In the genomic region with DNA sequence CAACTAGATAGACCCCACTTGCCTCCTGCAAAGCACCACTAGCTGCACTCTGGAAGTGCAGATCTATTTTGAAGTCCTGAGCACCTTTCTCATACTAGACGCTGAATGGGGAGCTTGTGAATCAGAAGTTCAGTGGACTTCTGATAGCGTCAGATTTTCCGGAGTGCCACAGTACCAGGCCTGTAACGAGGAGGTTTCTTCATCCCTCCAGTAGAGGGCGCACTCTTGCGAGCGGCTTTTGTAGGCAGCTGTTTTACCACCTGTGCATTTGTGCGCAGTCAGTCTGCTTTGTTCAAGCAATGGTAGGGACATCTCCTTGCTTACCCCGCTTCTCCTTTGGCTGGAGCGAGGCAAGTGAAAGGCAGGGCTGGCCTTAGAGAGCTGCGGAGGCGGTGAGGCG, we compare ENCODE assay signal across 10 mouse cellular contexts. TPM values are rescaled to one million over a fixed set of nuclear protein-coding genes. Genes with fewer than 3 reads are reported as not detected.
A peak's percentile ranks its signal among the peaks of the same experiment; 100 is the strongest.
DNase-seq lines count a peak whose midpoint lies in the region; ATAC-seq and TF ChIP-seq lines count a peak whose summit lies in the region.
"Had no signal": no experiment of that assay in that cellular context is flagged by ENCODE, and none has a peak within 500 bp of the region (broad histone marks: within the 10 kb centered on the region; RNA-seq: fewer than 3 reads in every experiment).

No protein-coding gene starts in this region.

- WGBS in heart, embryonic 10.5 days, result 28% methylated on average over 13 of the region's 13 CpGs
- 27% methylated on average over 13 of the region's 13 CpGs for WGBS in small intestine, adult 2 months

- H3K4me1 ChIP-seq in heart, embryonic 10.5 days, result no peaks in the 10 kb centered on the region
- H3K4me1 ChIP-seq in ES-Bruce4 (ENCODE audit: control insufficient read depth, insufficient read depth, low read length), result no peaks in the 10 kb centered on the region
- H3K4me1 ChIP-seq in small intestine, adult 2 months (ENCODE audit: control insufficient read depth, insufficient read depth, insufficient read length, low read length), result no peaks in the 10 kb centered on the region

- H3K36me3 ChIP-seq in heart, embryonic 10.5 days, result no peaks in the 10 kb centered on the region
- H3K36me3 ChIP-seq in ES-Bruce4 (ENCODE audit: control insufficient read depth, insufficient read depth, low read length, poor library complexity, severe bottlenecking), result no peaks in the 10 kb centered on the region
- H3K36me3 ChIP-seq in small intestine, adult 2 months (ENCODE audit: control insufficient read depth, insufficient read depth, low read length), result no peaks in the 10 kb centered on the region

- ATAC-seq in common myeloid progenitor, adult 5-6 weeks (replicated peaks; ENCODE audit: low read depth, poor library complexity, severe bottlenecking), result 0 out of 2 replicates have a peak, but pooled peaks have one; percentile 45

- no peaks in the 10 kb centered on the region for H3K9me3 ChIP-seq in heart, embryonic 10.5 days
- H3K9me3 ChIP-seq in ES-Bruce4 (replicated peaks; ENCODE audit: control insufficient read depth, insufficient read depth, low read length, poor library complexity, severe bottlenecking), result no peaks in the 10 kb centered on the region
- H3K9me3 ChIP-seq: megakaryocyte, embryonic 14.5 days had no signal

- TF ChIP-seq CTCF in ES-Bruce4 (IDR thresholded peaks at IDR 0.05; ENCODE audit: low read depth, low read length), result peak; percentile 56
- TF ChIP-seq CTCF in small intestine, adult 2 months (IDR thresholded peaks at IDR 0.05; ENCODE audit: extremely low read depth, insufficient read length, insufficient replicate concordance, low read depth, low read length), result peak; percentile 47; the same call in 1 of the 2 replicates

- peak; percentile 41 for DNase-seq in heart, postnatal 4 days
- no peak for DNase-seq in heart, embryonic 10.5 days (ENCODE audit: low spot score)
- peak; percentile 15 for DNase-seq in 3T3-L1 (ENCODE audit: low read depth, low spot score)
- peak; percentile 5 to 18 for DNase-seq in layer of hippocampus, postnatal 36 days
- DNase-seq in spleen, adult 18-20 months, result no peak

- no peak overlapping the region for H3K4me3 ChIP-seq in heart, embryonic 10.5 days
- H3K4me3 ChIP-seq in ES-Bruce4 (ENCODE audit: low read depth, low read length), result peak overlapping the region; percentile 15; the same call in 1 of the 2 replicates
- H3K4me3 ChIP-seq in small intestine, adult 2 months (ENCODE audit: low read depth, low read length), result no peak overlapping the region
- H3K4me3 ChIP-seq: erythroblast, embryonic 14.5 days; megakaryocyte, embryonic 14.5 days had no signal

- no peak for TF ChIP-seq POLR2A in ES-Bruce4 (IDR thresholded peaks at IDR 0.05; ENCODE audit: insufficient read depth, low read length)
- TF ChIP-seq POLR2A in small intestine, adult 2 months (IDR thresholded peaks at IDR 0.05; ENCODE audit: low read depth, low read length), result no peak

- no peak overlapping the region for H3K9ac ChIP-seq in ES-Bruce4 (ENCODE audit: low read depth, poor library complexity, severe bottlenecking)

- no peak for TF ChIP-seq EP300 in ES-Bruce4 (IDR thresholded peaks at IDR 0.05; ENCODE audit: insufficient read depth, low read depth, low read length)

- H3K27ac ChIP-seq in heart, embryonic 10.5 days, result no peak overlapping the region
- no peak overlapping the region for H3K27ac ChIP-seq in ES-Bruce4 (ENCODE audit: insufficient read depth, low read length)
- no peak overlapping the region for H3K27ac ChIP-seq in small intestine, adult 2 months (ENCODE audit: insufficient read depth, low read depth, low read length)

- H3K27me3 ChIP-seq in heart, embryonic 10.5 days (ENCODE audit: insufficient read depth, poor library complexity, severe bottlenecking), result no peaks in the 10 kb centered on the region
- no peaks in the 10 kb centered on the region for H3K27me3 ChIP-seq in ES-Bruce4 (ENCODE audit: control insufficient read depth, insufficient read depth, low read length, poor library complexity, severe bottlenecking)
- H3K27me3 ChIP-seq in small intestine, adult 2 months (ENCODE audit: control insufficient read depth, insufficient read depth, low read length), result no peaks in the 10 kb centered on the region
- H3K27me3 ChIP-seq: megakaryocyte, embryonic 14.5 days had no signal

RNA-seq across cellular contexts. Expression of a gene that starts 56.9 kb away (rescaled TPM):
- total RNA-seq in heart, postnatal 4 days (2021), result 10 to 100 TPM; 17.8 to 18.9 TPM
- polyA plus RNA-seq in heart, embryonic 10.5 days (2016; fragmentation: Nextera tagmentation; extraction: Ambion mirVana), result 7.4 and 11.0 TPM in 2 replicates
- polyA plus RNA-seq in ES-Bruce4 (2011; ENCODE audit: insufficient read depth, insufficient read length, low read depth, missing spikeins), result 4.3 and 6.0 TPM in 2 replicates
- 0.97 and 2.1 TPM in 2 replicates for total RNA-seq in common myeloid progenitor, adult 5-6 weeks (2017)
- total RNA-seq in layer of hippocampus, postnatal 36 days (2021), result 100 to 1,000 TPM; 263 to 268 TPM
- 0.33 and 0.71 TPM in 2 replicates for polyA plus RNA-seq in small intestine, adult 2 months (2012; rRNA removed)
- polyA plus RNA-seq: erythroblast, embryonic 14.5 days had no signal

Comparison
In these comparisons a context has a peak if more than half of its experiments do, and no peak if none do; other contexts are left out.
1. DNase-seq: peak in heart, postnatal 4 days (single experiment), 3T3-L1 (single experiment) and layer of hippocampus, postnatal 36 days (2 of 2); none in heart, embryonic 10.5 days (single experiment) and spleen, adult 18-20 months (0 of 2).
2. RNA of a gene that starts 56.9 kb away (total RNA-seq): 263 to 268 TPM in layer of hippocampus, postnatal 36 days; 17.8 to 18.9 TPM in heart, postnatal 4 days and 0.97 to 2.1 TPM in common myeloid progenitor, adult 5-6 weeks; every median in the first group is over 10 times any median in the second.